Mouse (Mus musculus) heart, embryonic 16.5 days (tissue): ENCODE measurements around the gene Fcer1g. TPM values are rescaled to one million over a fixed set of nuclear protein-coding genes. Genes with fewer than 3 reads are reported as not detected.

ENCODE experiments used
- ATAC-seq: fragments of 200-750 bp; cut with Nextera tagmentation; replicated peaks from 2 replicates; pipeline ENCODE4 v1.8.0; 2017; ENCODE audit warnings: moderate number of reproducible peaks; ENCODE audit not compliant: insufficient read depth, low FRiP score; ENCODE audit errors: extremely low read depth
- H3K27ac ChIP-seq: fragments of 300-500 bp; sonication (generic); 2 replicates; pipeline ENCODE4 v1.5.1; 2014; ENCODE audit warnings: mild to moderate bottlenecking, low read length, control low read depth, moderate library complexity
- H3K27me3 ChIP-seq: fragments of 300-500 bp; sonication (generic); 2 replicates; pipeline ENCODE4 v1.6.1; 2014; ENCODE audit warnings: low read length, mixed read lengths; ENCODE audit not compliant: control insufficient read depth, insufficient read depth
- H3K36me3 ChIP-seq: fragments of 300-500 bp; sonication (generic); 2 replicates; pipeline ENCODE4 v1.6.1; 2014; ENCODE audit not compliant: control insufficient read depth, insufficient read depth
- H3K4me1 ChIP-seq: fragments of 300-500 bp; sonication (generic); 2 replicates; pipeline ENCODE4 v1.6.1; 2014; ENCODE audit warnings: low read length, mixed read lengths; ENCODE audit not compliant: control insufficient read depth, insufficient read depth
- H3K4me2 ChIP-seq: fragments of 300-500 bp; sonication (generic); 2 replicates; pipeline ENCODE4 v1.6.1; 2014; ENCODE audit warnings: low read depth, mild to moderate bottlenecking, control low read depth, low read length
- H3K4me3 ChIP-seq: fragments of 300-500 bp; sonication (generic); 2 replicates; pipeline ENCODE4 v1.5.1; 2014; ENCODE audit warnings: mild to moderate bottlenecking, control low read depth, low read length
- H3K9ac ChIP-seq: fragments of 300-500 bp; sonication (generic); 2 replicates; pipeline ENCODE4 v1.6.1; 2014; ENCODE audit warnings: low read length, control low read depth
- H3K9me3 ChIP-seq: fragments of 300-500 bp; sonication (generic); replicated peaks from 2 replicates; pipeline ENCODE4 v1.6.1; 2016; ENCODE audit warnings: low read length; ENCODE audit not compliant: control insufficient read depth
- whole genome bisulfite sequencing: fragments of 180-500 bp; shearing (Covaris S2); extraction: QIAGEN DNeasy Blood & Tissue Kit; methylation state at CpG from one replicate; pipeline ENCODE4 v1.1.7; 2014; 5-methylcytosine and 5-hydroxymethylcytosine counted together
- polyA plus RNA-seq: library from polyadenylated mRNA; unstranded; fragments of >200 nt; fragmentation: Nextera tagmentation; extraction: Ambion mirVana; gene quantifications from 2 replicates; pipeline ENCODE4 v1.2.1, GENCODE M21; 2015

The Fcer1g gene
- polyA plus RNA-seq, 1 experiment from 2014 or later, result 36.3 TPM

GRCm38 (mm10) chr1:171199532-171199931 lies 34.6 kb downstream of the Fcer1g start:
- Histone ChIP-seq H3K9ac (no peak overlapping the region), H3K27ac (no peak overlapping the region), H3K4me2 (no peak overlapping the region), H3K4me1 (peaks cover 9% of the 10 kb centered on the region), H3K9me3 (no peaks in the 10 kb centered on the region), H3K36me3 (no peaks in the 10 kb centered on the region), H3K27me3 (peaks cover 6% of the 10 kb centered on the region), H3K4me3 (no peak overlapping the region)
- 37% methylated on average over 1 of the region's 1 CpGs for WGBS
- ATAC-seq, result no peak

- peak within 1 kb of the TSS; percentile 83 for H3K9ac ChIP-seq
- WGBS, result 2% methylated on average over 33 of the region's 33 CpGs
- peaks cover 32% of the 10 kb centered on the region for H3K4me1 ChIP-seq
- peak within 1 kb of the TSS; percentile 30; the same call in 1 of the 2 replicates for H3K27ac ChIP-seq
- ATAC-seq, result peak; percentile 89
- no peaks in the 10 kb centered on the region for H3K36me3 ChIP-seq
- peak within 1 kb of the TSS; percentile 96 for H3K4me2 ChIP-seq
- no peaks in the 10 kb centered on the region for H3K9me3 ChIP-seq
- peaks cover 8% of the 10 kb centered on the region for H3K27me3 ChIP-seq
- peak within 1 kb of the TSS; percentile 69 for H3K4me3 ChIP-seq
These were observed 38.2 kb downstream of the Fcer1g start, which contains the start of gene Pcp4l1 for GRCm38 (mm10) chr1:171195887-171196397. Gene Pcp4l1, minus strand, starts transcription at chr1:171196268.

- H3K27me3 ChIP-seq, result peaks cover 8% of the 10 kb centered on the region
- WGBS, result 8% methylated on average over 20 of the region's 20 CpGs
- H3K4me2 ChIP-seq, result peak overlapping the region; percentile 96
- H3K9me3 ChIP-seq, result no peaks in the 10 kb centered on the region
- peaks cover 32% of the 10 kb centered on the region for H3K4me1 ChIP-seq
- peak overlapping the region; percentile 83 for H3K9ac ChIP-seq
- H3K27ac ChIP-seq, result no peak overlapping the region
- ATAC-seq, result no peak
- no peaks in the 10 kb centered on the region for H3K36me3 ChIP-seq
- peak overlapping the region; percentile 69 for H3K4me3 ChIP-seq
These were observed 38.9 kb downstream of the Fcer1g start for GRCm38 (mm10) chr1:171195046-171195822.

GRCm38 (mm10) chr1:171193911-171194830 lies 40.0 kb downstream of the Fcer1g start:
- no peak overlapping the region for H3K27ac ChIP-seq
- peaks cover 40% of the 10 kb centered on the region for H3K4me1 ChIP-seq
- H3K4me2 ChIP-seq, result peak overlapping the region; percentile 96
- H3K9me3 ChIP-seq, result no peaks in the 10 kb centered on the region
- no peak for ATAC-seq
- H3K9ac ChIP-seq, result peak overlapping the region; percentile 59; the same call in 1 of the 2 replicates
- peak overlapping the region; percentile 69; the same call in 1 of the 2 replicates for H3K4me3 ChIP-seq
- WGBS, result 48% methylated on average over 11 of the region's 11 CpGs
- H3K36me3 ChIP-seq, result no peaks in the 10 kb centered on the region
- peaks cover 8% of the 10 kb centered on the region for H3K27me3 ChIP-seq

- no peaks in the 10 kb centered on the region for H3K9me3 ChIP-seq
- H3K9ac ChIP-seq, result peak overlapping the region; percentile 59
- no peak for ATAC-seq
- H3K4me3 ChIP-seq, result peak overlapping the region; percentile 19
- H3K27me3 ChIP-seq, result peaks cover 8% of the 10 kb centered on the region
- peaks cover 48% of the 10 kb centered on the region for H3K4me1 ChIP-seq
- 11% methylated on average over 18 of the region's 18 CpGs for WGBS
- H3K36me3 ChIP-seq, result no peaks in the 10 kb centered on the region
- no peak overlapping the region for H3K27ac ChIP-seq
- peak overlapping the region; percentile 54 for H3K4me2 ChIP-seq
These were observed 40.9 kb downstream of the Fcer1g start for GRCm38 (mm10) chr1:171193093-171193840.

- Histone ChIP-seq H3K27ac (no peak overlapping the region), H3K4me2 (no peak overlapping the region), H3K27me3 (peaks cover 8% of the 10 kb centered on the region), H3K4me3 (no peak overlapping the region), H3K9ac (no peak overlapping the region), H3K9me3 (no peaks in the 10 kb centered on the region), H3K4me1 (peaks cover 50% of the 10 kb centered on the region), H3K36me3 (no peaks in the 10 kb centered on the region)
- 50% methylated on average over 10 of the region's 10 CpGs for WGBS
- no peak for ATAC-seq
These were observed 41.9 kb downstream of the Fcer1g start for GRCm38 (mm10) chr1:171192283-171192682.

GRCm38 (mm10) chr1:171190832-171191231 lies 43.3 kb downstream of the Fcer1g start:
- H3K9ac ChIP-seq, result no peak overlapping the region
- 94% methylated on average over 9 of the region's 9 CpGs for WGBS
- H3K4me3 ChIP-seq, result no peak overlapping the region
- H3K4me2 ChIP-seq, result no peak overlapping the region
- no peaks in the 10 kb centered on the region for H3K36me3 ChIP-seq
- H3K9me3 ChIP-seq, result no peaks in the 10 kb centered on the region
- peaks cover 8% of the 10 kb centered on the region for H3K27me3 ChIP-seq
- ATAC-seq, result no peak
- peak overlapping the region; percentile 96; the same call in 1 of the 2 replicates for H3K27ac ChIP-seq
- peaks cover 57% of the 10 kb centered on the region for H3K4me1 ChIP-seq

GRCm38 (mm10) chr1:171189476-171190114 lies 44.6 kb downstream of the Fcer1g start:
- H3K9me3 ChIP-seq, result no peaks in the 10 kb centered on the region
- 45% methylated on average over 14 of the region's 14 CpGs for WGBS
- ATAC-seq, result peak; percentile 87
- H3K4me2 ChIP-seq, result peak overlapping the region; percentile 42
- H3K9ac ChIP-seq, result peak overlapping the region; percentile 63
- H3K4me1 ChIP-seq, result peaks cover 50% of the 10 kb centered on the region
- peak overlapping the region; percentile 96 for H3K27ac ChIP-seq
- 0 out of 2 replicates have a peak, but pooled peaks cover 2% of the 10 kb centered on the region for H3K27me3 ChIP-seq
- H3K4me3 ChIP-seq, result peak overlapping the region; percentile 6; the same call in 1 of the 2 replicates
- no peaks in the 10 kb centered on the region for H3K36me3 ChIP-seq
